Mouse (Mus musculus) hindbrain, embryonic 12.5 days (tissue): ENCODE data around the gene Ptprn2. TPM values are rescaled to one million over a fixed set of nuclear protein-coding genes. Genes with fewer than 3 reads are reported as not detected.

ENCODE experiments used
- ATAC-seq: fragments of 200-750 bp; cut with Nextera tagmentation; 2 replicates; pipeline ENCODE4 v1.8.0; 2017; ENCODE audit warnings: moderate TSS enrichment; ENCODE audit not compliant: low FRiP score
- H3K27ac ChIP-seq: fragments of 300-500 bp; sonication (generic); 2 replicates; pipeline ENCODE4 v1.5.1; 2016; ENCODE audit warnings: mild to moderate bottlenecking
- H3K27me3 ChIP-seq: fragments of 300-500 bp; sonication (generic); 2 replicates; pipeline ENCODE4 v1.6.1; 2016; ENCODE audit warnings: mild to moderate bottlenecking
- H3K36me3 ChIP-seq: fragments of 300-500 bp; sonication (generic); 2 replicates; pipeline ENCODE4 v1.6.1; 2016; ENCODE audit warnings: mild to moderate bottlenecking
- H3K4me1 ChIP-seq: fragments of 300-500 bp; sonication (generic); 2 replicates; pipeline ENCODE4 v1.6.1; 2016
- H3K4me2 ChIP-seq: fragments of 300-500 bp; sonication (generic); replicated peaks from 2 replicates; pipeline ENCODE4 v1.6.1; 2016; ENCODE audit warnings: mild to moderate bottlenecking
- H3K4me3 ChIP-seq: fragments of 300-500 bp; sonication (generic); 2 replicates; pipeline ENCODE4 v1.5.1; 2016; ENCODE audit warnings: mild to moderate bottlenecking
- H3K9ac ChIP-seq: fragments of 300-500 bp; sonication (generic); 2 replicates; pipeline ENCODE4 v1.6.1; 2016; ENCODE audit warnings: mild to moderate bottlenecking, moderate library complexity
- H3K9me3 ChIP-seq: fragments of 300-500 bp; sonication (generic); replicated peaks from 2 replicates; pipeline ENCODE4 v1.6.1; 2016; ENCODE audit warnings: mild to moderate bottlenecking
- WGBS: fragments of 180-500 bp; shearing (Covaris S2); methylation state at CpG from one replicate; pipeline ENCODE4 v1.1.7; 2016; 5-methylcytosine and 5-hydroxymethylcytosine counted together
- polyA plus RNA-seq: library from polyadenylated mRNA; unstranded; fragments of >200 nt; fragmentation: Nextera tagmentation; extraction: Ambion mirVana; gene quantifications from 2 replicates; pipeline ENCODE4 v1.2.1, GENCODE M21; 2016

Gene Ptprn2
- polyA plus RNA-seq, 1 experiment from 2014 or later = 7.5 TPM

DNA sequence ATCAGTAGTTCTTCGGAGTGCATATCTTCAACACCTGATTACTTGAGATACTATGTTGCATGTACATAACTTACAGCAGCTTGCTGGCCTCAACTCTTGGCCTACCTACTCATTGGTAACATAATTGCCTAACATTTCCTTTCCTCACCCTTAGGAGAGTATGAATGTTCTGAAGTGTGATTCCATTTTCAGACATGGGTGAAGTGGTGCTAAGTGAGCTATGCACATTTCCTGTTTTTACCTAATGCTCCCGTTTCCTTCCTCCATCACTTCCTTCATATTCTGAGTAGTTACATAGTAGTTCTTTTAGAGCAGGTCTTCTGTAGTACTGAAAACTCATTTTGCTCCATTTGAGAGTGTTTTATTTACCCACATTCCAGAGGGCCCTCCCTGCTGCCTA lies 334.3 kb downstream of the Ptprn2 start:
- no peaks in the 10 kb centered on the region for H3K9me3 ChIP-seq
- ATAC-seq = no peak
- H3K27me3 ChIP-seq = no peaks in the 10 kb centered on the region
- no peak overlapping the region for H3K4me2 ChIP-seq
- no peak overlapping the region for H3K4me3 ChIP-seq
- H3K27ac ChIP-seq = no peak overlapping the region
- 90% methylated on average over 2 of the region's 2 CpGs for WGBS
- no peaks in the 10 kb centered on the region for H3K4me1 ChIP-seq
- H3K36me3 ChIP-seq = no peaks in the 10 kb centered on the region
- no peak overlapping the region for H3K9ac ChIP-seq

DNA sequence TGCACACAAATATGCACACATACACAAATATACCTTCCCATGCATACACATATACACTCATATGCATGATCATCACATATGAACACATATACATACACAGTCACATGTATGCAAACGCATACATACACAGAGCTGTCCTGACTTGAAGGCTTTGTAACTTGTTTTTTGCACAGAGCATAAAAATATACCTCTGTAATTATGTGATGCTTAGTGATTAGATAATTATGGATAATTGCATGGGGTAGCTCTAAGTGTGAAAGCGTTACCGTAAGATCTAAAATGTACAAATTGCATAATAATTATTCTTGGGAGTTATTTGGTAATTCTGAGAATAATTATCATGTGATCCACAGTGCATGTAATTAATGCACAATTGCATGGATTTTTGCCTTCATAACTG lies 337.8 kb downstream of the Ptprn2 start:
- Histone ChIP-seq H3K36me3 (no peaks in the 10 kb centered on the region), H3K9ac (no peak overlapping the region), H3K27me3 (no peaks in the 10 kb centered on the region), H3K4me2 (no peak overlapping the region), H3K9me3 (no peaks in the 10 kb centered on the region), H3K4me1 (peaks cover 4% of the 10 kb centered on the region; the same call in 1 of the 2 replicates), H3K27ac (no peak overlapping the region), H3K4me3 (no peak overlapping the region)
- ATAC-seq = no peak
- 90% methylated on average over 3 of the region's 3 CpGs for WGBS

DNA sequence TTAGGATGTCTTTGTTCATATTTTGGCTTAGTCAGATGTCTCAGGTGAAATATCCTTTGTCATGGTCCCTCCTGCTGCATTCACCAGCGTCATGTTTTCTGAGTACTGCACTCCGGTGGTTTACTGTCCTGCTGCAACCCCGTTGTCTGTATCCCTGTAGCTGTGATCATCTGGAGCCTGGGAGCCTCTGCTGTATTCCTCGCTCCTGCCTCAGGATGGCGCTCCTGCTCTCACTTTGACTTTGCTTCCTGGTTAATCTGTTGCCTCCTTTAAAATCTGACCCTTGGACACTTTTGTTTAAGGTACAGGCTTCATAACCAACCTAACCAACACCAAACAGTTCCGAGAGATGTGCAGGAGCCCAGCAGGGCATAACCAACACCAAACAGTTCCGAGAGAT lies 342.2 kb downstream of the Ptprn2 start:
- H3K27me3 ChIP-seq = no peaks in the 10 kb centered on the region
- 48% methylated on average over 7 of the region's 7 CpGs for WGBS
- H3K9ac ChIP-seq = no peak overlapping the region
- H3K9me3 ChIP-seq = no peaks in the 10 kb centered on the region
- no peak overlapping the region for H3K4me3 ChIP-seq
- no peak overlapping the region for H3K4me2 ChIP-seq
- no peaks in the 10 kb centered on the region for H3K36me3 ChIP-seq
- H3K27ac ChIP-seq = no peak overlapping the region
- no peak for ATAC-seq
- peaks cover 4% of the 10 kb centered on the region; the same call in 1 of the 2 replicates for H3K4me1 ChIP-seq

DNA sequence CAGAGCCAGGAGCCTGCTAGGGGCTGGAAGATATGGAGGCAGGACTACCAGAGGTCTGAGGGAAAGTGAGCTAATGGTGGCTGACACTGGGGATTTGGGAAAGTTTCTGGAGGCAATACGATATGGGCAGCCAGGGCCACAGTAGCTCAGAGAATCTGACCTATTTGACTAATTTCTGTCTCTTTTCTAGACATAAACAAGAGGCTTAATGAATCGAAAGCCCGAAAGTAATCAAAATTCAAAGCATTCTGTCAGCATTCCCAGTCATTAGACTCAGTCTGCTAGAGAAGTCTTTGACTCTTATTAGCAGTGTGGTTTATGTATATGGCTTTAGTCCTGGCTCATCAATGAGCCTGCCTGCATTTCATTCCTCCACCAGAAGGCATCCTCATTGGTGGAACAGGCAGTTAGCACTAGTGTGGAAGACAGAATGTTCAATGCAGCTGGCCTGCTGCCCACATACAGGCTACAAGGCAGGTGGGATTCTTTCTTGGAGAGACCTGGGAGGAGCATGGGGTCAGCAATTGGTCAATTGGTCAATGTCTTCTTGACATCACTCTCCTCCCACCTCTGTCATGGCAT lies 353.2 kb downstream of the Ptprn2 start:
- ATAC-seq = no peak
- no peak overlapping the region for H3K4me3 ChIP-seq
- 84% methylated on average over 3 of the region's 3 CpGs for WGBS

DNA sequence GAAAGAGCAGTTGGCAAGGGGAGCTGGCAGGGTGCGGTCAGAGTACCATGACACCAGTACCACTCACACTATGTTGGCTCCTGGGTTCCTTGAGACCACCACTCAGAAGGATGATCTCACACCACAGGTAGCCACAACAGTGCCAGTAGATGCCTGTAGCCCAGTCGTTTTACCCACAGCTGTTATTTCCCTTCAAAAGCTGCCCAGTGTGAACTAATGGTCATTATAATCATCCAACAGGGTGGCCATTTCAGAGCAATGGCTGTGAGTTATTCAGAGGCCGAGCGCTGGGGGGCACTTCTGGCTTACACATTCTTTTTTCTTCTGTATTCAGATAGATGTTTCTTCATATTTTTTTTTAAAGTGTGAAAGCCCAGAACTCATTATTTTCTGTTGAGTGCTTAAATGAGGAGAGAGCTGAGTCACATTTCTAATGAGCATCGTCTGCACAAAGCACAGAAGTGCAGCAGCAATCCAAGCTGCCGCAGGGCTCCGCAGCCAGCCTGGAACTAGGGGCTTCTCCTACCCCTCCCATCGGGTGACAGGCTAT lies 357.3 kb downstream of the Ptprn2 start:
- Histone ChIP-seq H3K9me3 (no peaks in the 10 kb centered on the region), H3K9ac (no peak overlapping the region), H3K4me1 (no peaks in the 10 kb centered on the region), H3K36me3 (no peaks in the 10 kb centered on the region), H3K4me2 (no peak overlapping the region), H3K4me3 (no peak overlapping the region), H3K27ac (no peak overlapping the region), H3K27me3 (no peaks in the 10 kb centered on the region)
- WGBS = 68% methylated on average over 8 of the region's 8 CpGs
- no peak for ATAC-seq

More for the DNA sequence above, 353.2 kb downstream of the Ptprn2 start:
- Histone ChIP-seq H3K4me2 (no peak overlapping the region), H3K9me3 (0 out of 2 replicates have a peak, but pooled peaks cover 3% of the 10 kb centered on the region), H3K9ac (no peak overlapping the region), H3K4me1 (no peaks in the 10 kb centered on the region), H3K27ac (no peak overlapping the region), H3K27me3 (no peaks in the 10 kb centered on the region), H3K36me3 (no peaks in the 10 kb centered on the region)

DNA sequence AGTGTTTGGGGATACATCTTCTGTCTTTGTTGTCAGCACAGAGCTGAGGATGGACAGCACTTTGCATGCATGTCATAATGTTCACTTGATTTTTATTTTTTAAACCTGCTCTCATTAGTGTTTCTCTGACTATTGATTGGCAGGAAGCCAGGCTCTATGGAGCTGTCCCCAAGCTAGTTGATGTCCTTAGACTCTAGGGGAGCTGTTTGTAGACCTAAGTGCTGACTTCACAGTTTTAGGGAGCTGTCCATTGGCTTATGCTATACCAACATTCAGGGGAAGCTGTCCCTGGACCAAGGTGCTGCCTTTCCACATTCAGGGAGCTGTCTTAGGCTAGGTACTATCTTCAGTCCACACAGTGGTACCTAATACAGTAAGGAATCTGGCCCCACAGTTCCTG lies 360.7 kb downstream of the Ptprn2 start:
- Histone ChIP-seq H3K36me3 (no peaks in the 10 kb centered on the region), H3K9me3 (no peaks in the 10 kb centered on the region), H3K4me1 (no peaks in the 10 kb centered on the region), H3K27ac (no peak overlapping the region), H3K27me3 (no peaks in the 10 kb centered on the region), H3K9ac (no peak overlapping the region), H3K4me3 (no peak overlapping the region), H3K4me2 (no peak overlapping the region)
- ATAC-seq = no peak

DNA sequence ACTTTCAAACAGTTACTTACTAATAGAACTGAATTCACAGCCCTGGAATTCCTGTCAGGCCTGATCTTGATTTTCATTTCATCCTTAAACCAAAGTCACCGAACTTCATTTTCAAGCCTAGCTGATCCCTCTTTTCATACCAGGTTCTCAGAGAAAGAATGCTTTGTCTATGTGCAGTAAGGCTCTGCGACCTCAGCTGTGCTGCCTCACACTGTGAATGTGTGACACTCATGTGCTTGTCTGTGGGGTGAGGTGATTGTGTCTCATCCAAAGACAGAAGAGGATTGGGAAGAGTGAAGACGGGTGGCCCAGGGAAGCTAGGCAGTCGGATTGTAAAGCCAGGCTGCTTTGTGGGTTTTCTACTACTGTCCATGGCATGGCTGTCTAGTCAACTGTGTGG lies 361.5 kb downstream of the Ptprn2 start:
- H3K9ac ChIP-seq = no peak overlapping the region
- no peak overlapping the region for H3K4me2 ChIP-seq
- WGBS = 49% methylated on average over 4 of the region's 4 CpGs
- ATAC-seq = no peak
- no peaks in the 10 kb centered on the region for H3K27me3 ChIP-seq
- no peak overlapping the region for H3K27ac ChIP-seq
- no peaks in the 10 kb centered on the region for H3K36me3 ChIP-seq
- H3K9me3 ChIP-seq = no peaks in the 10 kb centered on the region
- no peaks in the 10 kb centered on the region for H3K4me1 ChIP-seq
- no peak overlapping the region for H3K4me3 ChIP-seq

DNA sequence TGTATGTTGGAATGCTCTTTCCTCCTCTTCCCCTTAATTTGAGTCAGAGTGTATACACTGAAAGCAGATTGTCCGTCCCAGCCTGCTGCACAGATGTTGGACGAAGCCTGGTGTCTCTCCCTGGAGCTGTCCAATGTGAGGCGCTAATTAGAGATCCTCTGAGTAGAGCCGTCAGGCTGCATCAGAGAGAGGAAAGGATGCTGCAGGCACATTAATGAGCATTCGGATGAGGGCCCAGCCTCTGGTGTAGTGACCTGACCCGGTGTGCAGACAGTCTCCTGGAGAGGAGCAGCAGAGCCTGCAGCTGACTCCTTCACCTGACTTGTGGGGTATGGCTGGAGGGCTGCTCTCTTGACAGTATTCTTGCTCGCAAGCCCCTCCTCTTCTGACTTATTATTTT lies 370.8 kb downstream of the Ptprn2 start:
- H3K9me3 ChIP-seq = no peaks in the 10 kb centered on the region
- no peak overlapping the region for H3K4me3 ChIP-seq
- H3K4me1 ChIP-seq = no peaks in the 10 kb centered on the region
- H3K36me3 ChIP-seq = no peaks in the 10 kb centered on the region
- 57% methylated on average over 7 of the region's 7 CpGs for WGBS
- H3K27ac ChIP-seq = no peak overlapping the region
- H3K9ac ChIP-seq = no peak overlapping the region
- peak; percentile 56; the same call in 1 of the 2 replicates for ATAC-seq
- H3K27me3 ChIP-seq = no peaks in the 10 kb centered on the region
- H3K4me2 ChIP-seq = no peak overlapping the region

DNA sequence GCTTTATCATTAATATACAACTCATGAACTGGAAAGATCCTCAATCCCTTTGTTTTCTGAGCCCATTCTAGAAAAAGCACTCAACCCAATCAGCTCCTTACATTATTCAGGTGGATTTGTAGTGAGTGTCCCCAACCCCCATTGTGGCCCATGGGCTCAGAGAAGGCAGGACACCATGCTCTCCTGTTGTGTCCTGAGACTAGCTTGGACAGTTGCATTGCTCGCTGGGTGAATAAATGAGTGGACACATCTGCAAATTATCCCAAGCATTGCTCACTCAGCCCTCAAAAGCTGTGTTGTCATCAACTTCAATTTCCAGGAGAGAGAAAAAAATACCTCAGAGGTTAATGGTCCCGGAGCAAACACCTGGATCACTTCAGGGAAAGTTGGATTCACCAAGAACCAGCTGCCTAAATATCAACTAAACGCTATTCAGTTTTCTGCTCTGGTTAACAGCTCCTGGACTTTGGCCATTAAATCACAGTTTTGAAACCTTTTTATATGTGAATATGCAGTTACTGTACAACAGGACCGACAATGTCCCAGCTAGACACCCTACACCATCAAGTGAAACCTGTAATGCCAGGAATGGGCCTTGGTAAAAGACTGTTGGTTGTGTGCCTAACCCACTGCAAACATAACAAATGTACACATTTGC lies 376.0 kb downstream of the Ptprn2 start:
- no peak overlapping the region for H3K27ac ChIP-seq
- 89% methylated on average over 4 of the region's 4 CpGs for WGBS
- no peaks in the 10 kb centered on the region for H3K27me3 ChIP-seq
- no peak overlapping the region for H3K9ac ChIP-seq
- H3K9me3 ChIP-seq = no peaks in the 10 kb centered on the region
- no peak overlapping the region for H3K4me3 ChIP-seq
- no peaks in the 10 kb centered on the region for H3K4me1 ChIP-seq
- H3K4me2 ChIP-seq = no peak overlapping the region
- no peak for ATAC-seq
- no peaks in the 10 kb centered on the region for H3K36me3 ChIP-seq

DNA sequence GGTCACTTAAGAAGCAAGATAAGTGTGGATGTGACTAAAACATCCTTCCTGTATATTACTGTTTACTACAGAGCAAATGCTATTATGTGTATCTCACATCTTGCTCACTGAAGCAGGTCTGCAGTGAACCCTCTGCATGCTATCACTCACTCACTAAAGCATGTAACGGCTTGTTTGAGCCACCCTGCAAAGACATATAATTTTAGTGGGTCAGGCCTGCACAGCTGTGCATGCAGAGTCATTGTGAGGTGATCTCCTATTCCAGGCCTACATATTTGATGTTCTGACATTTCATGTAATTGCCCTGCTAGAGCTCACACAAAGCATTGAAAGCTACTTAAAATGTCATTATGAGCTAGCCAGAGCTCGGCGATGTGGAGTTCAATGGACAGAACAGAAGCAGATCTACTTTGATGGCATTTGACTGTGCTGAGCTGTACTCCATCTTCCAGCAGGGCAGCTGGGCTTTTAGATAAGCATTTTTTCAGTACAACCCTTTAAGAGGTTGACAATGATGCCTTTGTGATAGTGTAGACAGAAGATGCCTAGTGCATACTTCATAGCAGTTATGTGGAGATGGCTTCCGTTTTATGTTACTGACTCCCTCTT lies 377.9 kb downstream of the Ptprn2 start:
- no peak overlapping the region for H3K4me2 ChIP-seq
- no peaks in the 10 kb centered on the region for H3K4me1 ChIP-seq
- no peak overlapping the region for H3K4me3 ChIP-seq
- H3K9me3 ChIP-seq = no peaks in the 10 kb centered on the region
- H3K9ac ChIP-seq = no peak overlapping the region
- H3K36me3 ChIP-seq = no peaks in the 10 kb centered on the region
- WGBS = 61% methylated on average over 4 of the region's 4 CpGs
- H3K27ac ChIP-seq = peak overlapping the region; percentile 4; the same call in 1 of the 2 replicates
- no peak for ATAC-seq
- no peaks in the 10 kb centered on the region for H3K27me3 ChIP-seq

DNA sequence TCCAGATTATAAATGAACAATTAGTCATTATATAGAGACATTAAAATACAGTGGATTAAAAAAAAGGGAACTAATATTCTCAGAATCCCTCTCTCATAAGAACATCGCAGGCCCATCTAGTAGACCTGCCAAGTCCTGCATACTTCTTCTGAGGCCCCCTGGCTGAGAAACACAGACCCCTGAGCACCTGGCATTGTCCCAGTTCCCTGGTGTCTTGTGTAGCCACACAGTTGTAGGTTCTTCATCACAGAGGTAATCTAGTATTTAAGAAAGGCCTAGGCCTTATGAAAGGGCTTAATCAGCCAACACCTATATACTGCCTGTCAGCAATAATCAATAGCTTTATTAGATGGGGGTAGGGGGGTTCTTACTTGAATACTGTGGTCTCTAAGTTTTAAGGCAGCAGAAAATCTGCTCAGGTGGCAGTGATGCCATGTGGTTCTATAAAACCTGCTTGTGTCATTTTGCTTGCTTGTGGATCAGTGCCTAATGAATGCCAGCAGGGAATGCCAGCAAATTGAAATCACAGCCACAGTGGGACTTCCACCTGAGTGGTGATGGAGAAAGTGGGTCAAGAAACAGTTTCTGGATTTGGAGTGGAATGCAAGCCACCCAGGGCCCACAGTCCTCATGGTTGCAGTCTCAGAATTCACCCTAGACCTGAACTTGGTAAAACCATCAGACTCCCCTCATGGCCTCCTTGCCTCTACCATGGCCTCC lies 388.5 kb downstream of the Ptprn2 start:
- 96% methylated on average over 1 of the region's 1 CpGs for WGBS
- Histone ChIP-seq H3K4me1 (no peaks in the 10 kb centered on the region), H3K27me3 (no peaks in the 10 kb centered on the region), H3K36me3 (no peaks in the 10 kb centered on the region), H3K4me3 (no peak overlapping the region), H3K4me2 (no peak overlapping the region), H3K9me3 (no peaks in the 10 kb centered on the region), H3K9ac (no peak overlapping the region), H3K27ac (no peak overlapping the region)
- ATAC-seq = no peak
